Mouse (Mus musculus): ENCODE results near the gene Gm17657.
"Not testable (repeated sequence)": the region's sequence is repeated elsewhere in the genome, so short reads cannot be mapped to it uniquely, and the experiment has no call there.

The Gm17657 gene

GRCm38 (mm10) chr17:29545241-29545640 lies 4.2 kb downstream of the Gm17657 start:
- DNase-seq, result no peak

DNA sequence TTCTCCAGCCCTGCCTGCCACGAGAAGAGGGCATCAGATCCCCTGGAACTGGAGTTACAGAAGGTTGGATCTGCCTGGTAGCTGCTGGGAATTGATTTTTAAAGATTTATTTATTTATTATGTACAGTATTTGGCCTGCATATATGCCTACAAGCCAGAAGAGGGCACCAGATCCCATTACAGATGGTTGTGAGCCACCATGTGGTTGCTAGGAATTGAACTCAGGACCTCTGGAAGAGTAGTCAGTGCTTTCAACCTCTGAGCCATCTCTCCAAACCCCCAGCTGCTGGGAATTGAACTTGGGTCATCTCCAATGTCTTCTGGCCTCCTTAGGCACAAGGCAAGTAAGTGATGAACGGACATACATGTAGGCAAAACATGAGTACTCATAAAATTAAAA lies 5.4 kb downstream of the Gm17657 start:
- DNase-seq, result no peak

- DNase-seq, result no peak
Observed at GRCm38 (mm10) chr17:29542831-29543690, 6.4 kb downstream of the Gm17657 start.

DNA sequence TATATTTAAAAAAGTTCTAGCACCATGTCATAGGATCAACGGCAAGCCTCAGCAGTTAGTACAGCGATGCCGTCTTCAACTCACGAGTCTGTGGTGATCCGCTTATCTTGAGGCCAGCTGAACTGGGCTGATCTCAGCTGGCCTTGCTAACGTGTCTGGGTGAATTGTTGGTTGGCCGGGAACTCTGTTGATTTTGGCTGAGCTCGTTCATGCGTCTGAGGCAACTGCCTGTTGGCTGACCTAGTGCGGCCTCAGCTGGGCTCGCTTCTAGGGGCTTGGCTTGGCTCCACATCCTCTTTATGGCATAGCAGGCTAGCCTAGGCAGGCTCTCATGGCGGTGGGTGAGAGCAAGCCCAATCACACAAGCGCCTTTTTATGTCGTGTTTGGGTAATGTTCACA lies 8.0 kb downstream of the Gm17657 start:
- DNase-seq, result peak in 1 of 2 experiments; percentile 14

DNA sequence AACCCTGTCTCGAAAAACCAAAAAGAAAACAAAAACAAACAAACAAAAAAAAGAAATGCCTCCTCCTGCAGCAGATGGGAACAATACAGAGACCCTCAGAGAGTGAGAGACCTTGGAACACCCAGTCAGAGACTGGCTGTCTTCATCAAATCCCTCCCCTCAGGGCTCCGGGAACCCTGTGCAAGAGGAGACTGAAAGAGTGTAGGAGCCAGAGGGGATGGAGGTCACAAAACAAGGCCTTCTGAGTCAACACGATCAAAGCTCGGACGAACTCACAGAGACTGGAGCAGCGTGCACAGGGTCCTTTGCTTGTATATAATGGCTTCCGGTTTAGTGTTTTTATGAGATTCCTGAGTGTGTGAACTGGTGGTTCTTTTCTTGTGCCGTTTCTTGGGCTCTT lies 9.0 kb downstream of the Gm17657 start:
- DNase-seq, result no peak

- no peak for DNase-seq
Observed at GRCm38 (mm10) chr17:29533866-29534265, 15.6 kb downstream of the Gm17657 start.

DNA sequence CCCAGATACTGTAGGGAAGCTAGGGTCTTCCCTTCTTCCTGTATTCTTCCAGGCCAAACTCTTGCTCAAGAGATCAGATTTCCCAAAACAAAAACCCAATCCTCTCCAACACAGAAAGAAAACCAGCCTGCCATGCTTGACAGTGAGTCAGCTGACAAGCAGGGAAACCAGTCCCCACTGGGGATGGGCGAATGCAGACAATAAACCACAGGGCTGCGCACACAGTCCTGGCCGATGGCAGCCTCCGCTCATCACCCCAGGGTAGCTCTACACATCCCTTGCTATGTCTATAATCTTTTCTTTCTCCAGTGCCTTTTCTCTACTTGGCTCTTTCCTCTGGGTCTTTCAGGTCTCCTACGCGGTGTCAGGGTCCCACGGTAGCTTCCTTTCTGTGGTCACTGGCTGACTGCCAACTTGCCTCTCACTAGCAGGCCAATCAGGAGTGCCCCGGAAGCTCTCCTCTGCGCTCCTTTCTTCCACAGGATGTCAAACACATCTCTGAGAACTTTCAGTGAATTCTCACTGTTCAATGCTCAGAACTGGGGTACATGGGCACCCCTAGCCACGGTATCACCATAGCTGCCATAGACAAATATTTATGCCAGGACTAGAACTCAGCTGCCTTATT lies 17.6 kb downstream of the Gm17657 start:
- peak; percentile 39 to 48 for DNase-seq

DNA sequence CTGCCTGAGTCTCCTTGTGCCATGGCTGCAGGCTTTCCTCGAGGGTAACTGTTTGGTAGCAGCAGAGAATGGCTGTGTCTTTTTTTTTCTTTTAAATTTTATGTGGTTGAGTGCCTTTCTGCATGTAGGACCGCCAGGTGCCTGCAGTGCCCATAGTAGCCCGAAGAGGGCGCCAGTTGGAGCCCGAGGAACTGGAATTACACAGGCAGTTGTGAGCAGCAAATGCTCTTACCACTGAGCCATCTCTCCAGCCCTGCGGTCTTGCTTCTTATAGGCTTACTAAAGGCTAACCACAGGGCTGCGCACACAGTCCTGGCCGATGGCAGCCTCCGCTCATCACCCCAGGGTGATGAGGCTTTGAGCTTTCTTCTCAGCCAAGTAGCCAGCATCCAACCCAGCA lies 18.2 kb downstream of the Gm17657 start:
- DNase-seq, result no peak

DNA sequence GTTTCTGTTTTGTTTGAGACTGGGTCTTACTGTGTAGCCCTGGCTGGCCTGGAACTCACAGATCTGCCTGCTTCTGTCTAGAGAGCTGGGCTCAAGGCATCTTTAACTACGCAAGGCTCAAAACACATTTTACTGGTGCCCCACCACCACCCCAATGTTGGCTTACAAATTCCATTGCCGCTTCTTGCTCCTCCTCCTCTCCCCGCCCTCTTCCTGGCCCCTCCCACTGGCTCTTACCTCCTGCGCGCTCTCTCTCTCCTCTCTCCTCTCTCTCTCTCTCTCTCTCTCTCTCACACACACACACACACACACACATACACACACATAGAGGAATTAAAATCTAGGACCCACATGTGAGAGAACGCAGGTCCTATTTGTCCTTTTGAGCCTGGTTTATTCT lies 18.9 kb downstream of the Gm17657 start:
- DNase-seq, result no peak

DNA sequence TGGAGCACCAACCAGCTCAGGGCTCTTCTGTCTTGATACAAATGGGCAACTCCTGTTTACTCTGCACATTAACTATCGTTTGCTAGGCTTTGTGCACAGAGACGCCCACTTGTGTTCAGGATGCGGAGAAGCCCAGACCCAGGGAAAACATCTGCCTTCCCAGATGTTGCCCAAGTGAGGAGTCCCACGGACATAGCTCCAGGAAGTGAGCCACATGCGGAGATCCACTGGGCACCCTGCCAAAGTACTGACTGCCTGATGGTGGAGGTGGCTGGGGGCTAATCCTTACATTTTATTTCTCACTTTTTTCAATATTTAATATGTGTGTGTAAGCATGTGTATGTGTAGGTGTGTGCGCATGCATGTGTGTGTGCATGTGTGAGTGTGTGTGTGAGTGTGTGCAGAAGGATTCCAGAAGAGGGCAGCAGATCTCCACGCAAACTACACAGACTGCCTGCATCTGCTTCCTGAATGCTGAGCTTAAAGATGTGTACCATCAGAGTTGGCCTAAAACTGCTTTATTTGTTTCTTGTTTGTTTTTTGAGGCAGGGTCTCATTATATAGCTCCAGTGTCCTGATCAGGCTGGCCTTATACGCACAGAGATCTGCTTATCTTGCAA lies 20.8 kb downstream of the Gm17657 start:
- DNase-seq, result no peak

GRCm38 (mm10) chr17:29525613-29526012 lies 23.8 kb downstream of the Gm17657 start:
- no peak for DNase-seq

- DNase-seq, result no peak
Observed at GRCm38 (mm10) chr17:29519731-29520130, 29.7 kb downstream of the Gm17657 start.

- not testable (repeated sequence) for DNase-seq
Observed at GRCm38 (mm10) chr17:29518665-29519064, 30.8 kb downstream of the Gm17657 start.

GRCm38 (mm10) chr17:29514435-29514834 lies 35.0 kb downstream of the Gm17657 start:
- peak; percentile 52 to 75 for DNase-seq

DNA sequence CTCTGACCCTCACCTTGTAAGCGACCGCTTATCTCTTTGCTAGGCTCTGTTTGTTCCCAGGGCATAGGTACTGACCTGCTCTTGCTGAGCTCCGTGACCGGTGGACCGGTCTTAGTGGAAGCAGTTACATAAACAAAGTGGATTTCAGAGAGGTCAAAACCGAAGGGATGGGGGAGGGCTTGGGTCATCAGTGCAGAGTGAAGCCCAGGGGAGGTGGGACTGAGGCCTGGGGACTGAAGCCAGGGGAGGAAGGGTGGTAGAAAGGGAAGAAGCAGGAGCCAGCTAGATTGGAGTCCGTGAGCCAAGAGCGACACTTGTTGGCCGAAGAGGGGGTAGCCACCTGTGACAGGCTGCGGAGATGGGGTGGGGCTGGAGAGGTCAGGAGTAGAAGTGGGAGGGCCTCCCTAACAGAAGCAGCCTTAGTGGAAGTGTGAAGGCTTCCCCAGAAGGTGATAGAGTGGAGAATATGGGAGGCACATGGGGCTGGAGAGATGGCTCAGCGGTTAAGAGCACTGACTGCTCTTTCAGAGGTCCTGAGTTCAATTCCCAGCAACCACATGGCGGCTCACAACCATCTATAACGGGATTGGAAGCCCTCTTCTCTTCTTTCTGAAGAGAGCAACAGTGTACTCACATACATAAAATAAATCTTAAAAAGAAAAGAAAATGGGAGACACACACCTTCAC lies 36.3 kb downstream of the Gm17657 start:
- DNase-seq, result peak; percentile 69

- no peak for DNase-seq
Observed at GRCm38 (mm10) chr17:29510691-29511090, 38.7 kb downstream of the Gm17657 start.

GRCm38 (mm10) chr17:29508927-29509608 lies 40.4 kb downstream of the Gm17657 start:
- DNase-seq, result no peak

- no peak for DNase-seq
Observed at GRCm38 (mm10) chr17:29503700-29504099, 45.7 kb downstream of the Gm17657 start.

- DNase-seq, result no peak
Observed at GRCm38 (mm10) chr17:29502669-29503665, 46.5 kb downstream of the Gm17657 start.

- no peak for DNase-seq
Observed at GRCm38 (mm10) chr17:29502005-29502668, 47.3 kb downstream of the Gm17657 start.

All from spleen, adult 18-20 months (tissue).